Mouse (Mus musculus): ENCODE results near the gene Dynlt1c. TPM values are rescaled to one million over a fixed set of nuclear protein-coding genes. Genes with fewer than 3 reads are reported as not detected.
"Not testable (repeated sequence)": the region's sequence is repeated elsewhere in the genome, so short reads cannot be mapped to it uniquely, and the experiment has no call there.

Dynlt1c gene
- 1 to 10 TPM; 5.2 to 5.7 TPM for total RNA-seq (2021)
- long read RNA-seq, experiment 1, transcript Dynlt1c-201 (5 exons, 2,589 nt) = major isoform, 55 of 64 reads
- long read RNA-seq, experiment 1, partial matches to known transcripts = 7 of 64 reads
- long read RNA-seq, experiment 1, other reads (novel, unspliced or antisense) = 2 of 64 reads
- long read RNA-seq, experiment 2, transcript Dynlt1c-201 (5 exons, 2,589 nt) = major isoform, 47 of 60 reads
- long read RNA-seq, experiment 2, partial matches to known transcripts = 13 of 60 reads
- long read RNA-seq, experiment 2, other reads (novel, unspliced or antisense) = 0 of 60 reads

- intact Hi-C loops (cut with DNase I) = not testable (repeated sequence)
- peak; percentile 77 to 78 for DNase-seq
Observed at GRCm38 (mm10) chr17:6601204-6601911, at the start of gene Dynlt1c. Gene Dynlt1c, plus strand, starts transcription at chr17:6601671.

GRCm38 (mm10) chr17:6553798-6554197 is 47.7 kb upstream of the Dynlt1c start:
- intact Hi-C loops (cut with DNase I); DNase-seq: not testable (repeated sequence)

GRCm38 (mm10) chr17:6554243-6554642 is 47.2 kb upstream of the Dynlt1c start:
- intact Hi-C loops (cut with DNase I); DNase-seq: not testable (repeated sequence)

- intact Hi-C loops (cut with DNase I); DNase-seq: not testable (repeated sequence)
Observed at GRCm38 (mm10) chr17:6559447-6560133, 41.9 kb upstream of the Dynlt1c start.

- intact Hi-C loops (cut with DNase I); DNase-seq: not testable (repeated sequence)
Observed at GRCm38 (mm10) chr17:6564866-6565265, 36.6 kb upstream of the Dynlt1c start.

- intact Hi-C loops (cut with DNase I); DNase-seq: not testable (repeated sequence)
Observed at GRCm38 (mm10) chr17:6567908-6568307, 33.6 kb upstream of the Dynlt1c start.

GRCm38 (mm10) chr17:6571296-6571695 is 30.2 kb upstream of the Dynlt1c start:
- DNase-seq; intact Hi-C loops (cut with DNase I): not testable (repeated sequence)

GRCm38 (mm10) chr17:6572202-6572601 is 29.3 kb upstream of the Dynlt1c start:
- intact Hi-C loops (cut with DNase I); DNase-seq: not testable (repeated sequence)

GRCm38 (mm10) chr17:6575376-6575775 is 26.1 kb upstream of the Dynlt1c start:
- DNase-seq; intact Hi-C loops (cut with DNase I): not testable (repeated sequence)

GRCm38 (mm10) chr17:6588672-6589071 is 12.8 kb upstream of the Dynlt1c start:
- intact Hi-C loops (cut with DNase I); DNase-seq: not testable (repeated sequence)

- intact Hi-C loops (cut with DNase I); DNase-seq: not testable (repeated sequence)
Observed at GRCm38 (mm10) chr17:6592109-6592508, 9.4 kb upstream of the Dynlt1c start.

- intact Hi-C loops (cut with DNase I); DNase-seq: not testable (repeated sequence)
Observed at GRCm38 (mm10) chr17:6593896-6594295, 7.6 kb upstream of the Dynlt1c start.

- intact Hi-C loops (cut with DNase I) = not testable (repeated sequence)
- peak; percentile 50 to 54 for DNase-seq
Observed at GRCm38 (mm10) chr17:6595776-6596497, 5.5 kb upstream of the Dynlt1c start.

GRCm38 (mm10) chr17:6598356-6598755 is 3.1 kb upstream of the Dynlt1c start:
- DNase-seq; intact Hi-C loops (cut with DNase I): not testable (repeated sequence)

GRCm38 (mm10) chr17:6600216-6600911 is 1.1 kb upstream of the Dynlt1c start:
- peak; percentile 42 to 46 for DNase-seq

GRCm38 (mm10) chr17:6602205-6602604 is 734 bp downstream of the Dynlt1c start:
- intact Hi-C loops (cut with DNase I) = not testable (repeated sequence)

More at GRCm38 (mm10) chr17:6600216-6600911, 1.1 kb upstream of the Dynlt1c start:
- intact Hi-C loops (cut with DNase I) = not testable (repeated sequence)

GRCm38 (mm10) chr17:6605347-6605746 is 3.9 kb downstream of the Dynlt1c start:
- DNase-seq; intact Hi-C loops (cut with DNase I): not testable (repeated sequence)

More at GRCm38 (mm10) chr17:6602205-6602604, 734 bp downstream of the Dynlt1c start:
- DNase-seq = not testable (repeated sequence)

- DNase-seq; intact Hi-C loops (cut with DNase I): not testable (repeated sequence)
Observed at GRCm38 (mm10) chr17:6613524-6613923, 12.1 kb downstream of the Dynlt1c start.

- intact Hi-C loops (cut with DNase I); DNase-seq: not testable (repeated sequence)
Observed at GRCm38 (mm10) chr17:6614316-6614715, 12.8 kb downstream of the Dynlt1c start.
